Mouse (Mus musculus) adrenal gland, adult 2 months (tissue): ENCODE measurements around the gene Meis1. TPM values are rescaled to one million over a fixed set of nuclear protein-coding genes. Genes with fewer than 3 reads are reported as not detected.

Experiments
- DNase-seq: peaks from one replicate; pipeline ENCODE4 v3.0.0; 2021
- polyA plus RNA-seq: library from polyadenylated mRNA; depleted of rRNA; stranded (reverse); fragments of >200 nt; gene quantifications from 2 replicates; pipeline ENCODE4 v1.2.3, GENCODE M21; 2012
- total RNA-seq, 2 experiments: library from RNA; stranded (reverse); gene quantifications; 2 replicates each; pipeline ENCODE4 v1.2.3; 2021

Meis1 gene
- total and polyA plus RNA-seq, 3 experiments: 27.5 to 50.7 (median 45.9) TPM

DNA sequence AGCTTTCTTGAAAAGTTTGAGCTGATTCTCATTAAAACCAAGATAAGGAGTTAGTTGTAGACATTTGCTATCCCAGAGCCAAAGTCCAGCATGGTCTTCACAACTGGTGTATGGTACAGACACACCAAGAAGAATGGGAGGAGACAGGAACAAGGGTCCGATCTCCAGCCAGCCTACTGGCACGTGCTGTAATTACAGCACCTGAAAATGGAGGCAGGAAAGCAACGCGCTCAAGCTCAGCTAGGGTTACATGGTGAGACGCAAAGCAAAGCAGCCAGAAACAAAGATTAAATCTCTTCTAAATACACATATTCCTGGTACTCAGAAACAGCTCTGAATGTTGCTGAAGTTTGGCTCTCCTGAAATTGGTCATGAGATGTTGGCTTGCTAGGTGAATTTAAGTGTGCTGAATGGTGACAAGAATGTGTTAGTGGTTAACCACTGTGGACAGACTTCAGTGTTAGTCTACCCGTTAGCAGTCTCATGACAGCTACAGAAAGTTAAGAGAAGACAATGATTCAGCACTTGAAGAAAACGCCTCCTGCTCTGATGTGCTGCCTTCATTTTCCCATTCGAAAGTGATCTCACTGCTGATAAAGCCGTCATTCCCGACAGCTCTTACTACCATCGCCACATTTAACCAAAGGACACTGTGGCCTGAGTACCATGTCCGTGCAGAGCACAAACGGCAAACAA, 70.0 kb downstream of the Meis1 start:
- DNase-seq: no peak

DNA sequence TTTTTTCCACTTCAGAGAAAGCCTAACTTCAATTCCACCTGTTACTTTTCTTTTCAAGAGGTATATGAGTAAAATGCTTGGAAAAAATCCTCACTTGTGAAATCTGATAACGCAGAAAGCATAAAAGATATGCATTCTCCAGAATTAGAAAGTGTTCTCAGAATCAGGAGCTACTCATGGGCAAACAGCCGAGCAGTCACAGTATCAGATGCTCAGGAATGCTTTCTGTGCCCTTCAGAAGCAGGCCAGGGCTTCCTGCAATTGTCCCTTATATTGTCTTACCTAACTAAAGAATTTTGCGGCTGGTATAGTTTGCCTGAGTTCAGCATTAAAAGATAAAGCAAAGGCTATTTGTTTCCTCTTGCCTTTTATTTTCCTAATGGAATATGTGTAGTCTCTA, 71.4 kb downstream of the Meis1 start:
- DNase-seq: no peak

DNA sequence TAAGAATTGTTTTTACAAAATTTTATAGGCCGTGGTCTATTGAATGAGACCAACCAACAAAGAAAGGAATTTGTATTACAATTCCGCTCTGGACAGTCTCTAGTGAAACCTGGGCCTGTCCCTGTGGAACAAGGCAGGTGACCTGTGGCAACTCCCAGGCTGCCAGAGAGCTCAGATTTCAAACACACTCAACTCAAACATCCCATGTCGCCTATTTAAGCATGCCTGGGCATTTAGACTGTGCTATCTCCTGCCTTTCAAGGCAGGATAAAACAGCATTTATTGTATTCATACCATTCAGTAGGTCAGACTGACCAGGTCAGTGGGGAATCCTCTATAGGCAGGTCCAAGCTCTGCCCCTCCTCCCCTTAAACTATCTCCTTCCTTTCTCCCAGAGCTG, 73.0 kb downstream of the Meis1 start:
- DNase-seq: no peak

DNA sequence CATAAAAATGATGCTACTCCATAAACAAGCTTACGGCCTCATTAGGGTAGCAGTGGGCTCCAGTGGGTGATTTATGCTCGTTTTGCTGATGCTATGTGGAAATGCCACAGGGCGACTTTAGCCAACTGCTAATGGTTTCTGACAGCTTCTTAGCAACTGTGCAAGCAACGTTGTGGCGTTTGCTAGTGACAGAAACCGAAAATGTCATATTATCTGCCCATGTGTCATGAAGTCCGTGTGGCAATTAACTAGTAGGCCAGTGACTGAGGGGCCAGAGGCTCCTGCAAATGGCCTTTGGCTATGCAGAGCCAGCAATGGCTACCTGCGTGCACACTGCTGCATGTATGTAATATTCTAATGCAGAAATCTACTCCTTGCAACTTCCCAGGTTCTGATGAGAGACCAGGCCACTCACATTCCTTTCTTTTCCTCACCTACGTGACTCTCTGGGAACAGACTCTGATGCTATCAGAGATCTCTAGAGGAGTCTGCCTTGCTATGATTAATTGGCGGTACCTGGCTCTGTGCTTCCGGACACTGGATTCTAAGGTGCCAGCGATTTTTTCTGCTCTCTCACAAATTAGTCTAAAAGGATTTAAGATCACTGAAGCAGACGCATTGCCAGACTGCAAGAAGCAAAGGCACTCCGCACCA, 73.7 kb downstream of the Meis1 start:
- no peak for DNase-seq

DNA sequence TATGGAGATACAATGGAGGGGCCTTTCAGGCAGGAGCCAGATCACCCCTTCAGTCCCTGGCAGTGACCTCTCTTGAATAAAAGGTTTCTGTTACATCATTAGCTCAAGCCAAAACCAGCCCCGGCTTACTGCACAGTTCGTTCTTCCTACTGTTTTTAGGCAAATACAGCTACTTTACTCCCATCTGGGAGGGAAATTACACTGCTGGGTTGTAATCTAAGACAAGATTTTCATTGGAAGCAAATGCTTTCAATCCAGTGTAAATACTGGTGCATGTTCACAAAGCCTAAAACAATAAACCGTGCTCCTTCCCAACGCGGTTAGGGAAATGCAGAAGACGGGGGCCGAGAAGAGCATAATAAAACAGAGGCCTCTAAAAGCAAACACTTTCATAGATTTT, 74.6 kb downstream of the Meis1 start:
- no peak for DNase-seq

DNA sequence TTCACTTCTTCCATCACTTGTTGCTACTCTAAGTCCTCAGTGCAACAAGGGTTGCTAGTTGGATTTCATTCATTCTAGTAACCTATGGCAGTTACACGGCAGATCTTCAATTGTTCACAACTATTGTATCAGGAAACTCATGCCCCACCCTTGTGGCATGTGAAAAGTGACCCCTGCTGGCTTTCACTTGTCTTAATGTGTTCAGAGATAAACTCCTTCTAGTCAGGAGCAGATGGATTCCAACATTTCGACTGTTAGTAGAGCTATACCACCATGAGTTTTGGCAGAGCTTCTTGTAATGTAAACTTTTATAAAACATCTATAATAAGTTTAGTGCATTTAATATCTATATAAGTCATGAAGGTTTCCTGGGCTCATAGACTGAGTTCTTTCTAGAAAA, 75.8 kb downstream of the Meis1 start:
- no peak for DNase-seq

DNA sequence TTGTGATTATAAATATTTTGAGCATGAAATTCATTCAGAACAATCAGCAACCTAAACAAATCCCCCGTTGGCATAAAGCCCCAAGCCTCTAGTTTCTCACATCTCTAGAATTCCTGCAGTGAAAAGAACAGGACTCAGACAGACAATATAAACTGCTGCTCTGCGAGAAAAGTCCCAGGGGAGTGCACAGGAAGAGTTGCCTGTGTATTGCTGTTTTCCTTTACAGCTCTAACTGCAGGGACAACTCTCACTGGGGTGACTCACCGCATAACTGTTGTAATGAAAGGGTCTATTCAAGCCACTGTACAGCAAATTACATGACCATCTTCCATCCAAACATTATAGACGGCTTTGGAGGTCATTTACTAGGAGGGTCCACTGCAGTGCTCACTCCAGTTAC, 77.9 kb downstream of the Meis1 start:
- no peak for DNase-seq

DNA sequence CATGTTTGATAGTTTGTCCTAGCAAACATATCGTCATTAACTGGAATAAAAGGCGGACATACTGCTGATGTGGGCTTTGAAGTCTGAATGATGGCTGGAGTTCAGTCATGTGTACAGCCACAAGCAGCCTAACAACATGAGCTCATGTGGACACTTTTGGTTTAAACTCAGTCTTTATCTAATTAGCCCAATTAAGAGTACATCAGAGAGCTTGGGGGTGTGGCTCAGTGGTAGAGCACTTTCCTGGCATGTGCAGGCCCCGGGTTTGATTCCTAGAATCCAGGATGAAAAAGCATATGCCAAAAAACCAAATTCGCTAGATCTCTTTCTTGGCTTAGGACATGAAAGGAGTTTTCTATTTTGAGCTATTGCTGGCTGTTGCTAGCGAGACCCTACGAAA, 83.9 kb downstream of the Meis1 start:
- DNase-seq: no peak

DNA sequence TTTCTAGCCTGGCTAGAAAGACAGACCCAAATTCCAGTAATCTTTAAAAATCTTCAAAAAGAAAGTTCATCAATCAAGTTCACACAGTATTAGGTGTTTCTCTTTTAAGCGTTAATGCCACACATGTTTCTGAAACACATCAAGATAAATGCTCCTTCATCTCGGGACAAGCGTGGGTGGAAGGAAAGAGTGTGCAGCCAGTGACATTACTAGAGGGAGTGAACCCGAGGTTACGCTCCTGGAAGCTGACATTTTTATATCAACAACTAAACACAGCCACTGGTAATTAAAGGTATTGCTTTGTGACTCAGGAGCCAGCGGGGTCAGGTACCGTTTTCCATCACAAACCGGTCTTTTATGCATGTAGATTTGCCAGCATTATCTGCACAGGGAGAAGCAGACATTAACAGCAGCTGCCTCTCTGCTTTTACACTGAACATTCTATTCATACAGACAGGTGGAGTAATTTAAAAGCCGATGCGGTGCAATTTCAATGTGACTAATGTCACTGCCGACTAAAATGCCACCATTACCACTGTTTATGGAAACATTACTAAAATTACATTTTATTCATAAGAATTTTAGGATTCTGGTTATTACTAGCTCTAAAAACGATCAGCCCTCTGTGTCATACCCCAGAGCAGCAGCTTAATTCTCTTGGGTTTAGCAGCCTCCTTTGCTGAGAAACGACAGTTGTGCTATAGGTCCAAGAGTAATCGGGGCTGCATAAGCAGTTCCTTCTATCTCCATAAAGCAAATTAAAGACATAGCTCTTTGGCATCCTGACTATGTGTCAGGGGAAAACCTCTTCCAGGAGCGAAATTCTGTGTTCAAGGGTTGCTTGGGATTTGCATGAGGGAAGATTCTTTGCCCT, 87.5 kb downstream of the Meis1 start:
- peak; percentile 33 for DNase-seq

DNA sequence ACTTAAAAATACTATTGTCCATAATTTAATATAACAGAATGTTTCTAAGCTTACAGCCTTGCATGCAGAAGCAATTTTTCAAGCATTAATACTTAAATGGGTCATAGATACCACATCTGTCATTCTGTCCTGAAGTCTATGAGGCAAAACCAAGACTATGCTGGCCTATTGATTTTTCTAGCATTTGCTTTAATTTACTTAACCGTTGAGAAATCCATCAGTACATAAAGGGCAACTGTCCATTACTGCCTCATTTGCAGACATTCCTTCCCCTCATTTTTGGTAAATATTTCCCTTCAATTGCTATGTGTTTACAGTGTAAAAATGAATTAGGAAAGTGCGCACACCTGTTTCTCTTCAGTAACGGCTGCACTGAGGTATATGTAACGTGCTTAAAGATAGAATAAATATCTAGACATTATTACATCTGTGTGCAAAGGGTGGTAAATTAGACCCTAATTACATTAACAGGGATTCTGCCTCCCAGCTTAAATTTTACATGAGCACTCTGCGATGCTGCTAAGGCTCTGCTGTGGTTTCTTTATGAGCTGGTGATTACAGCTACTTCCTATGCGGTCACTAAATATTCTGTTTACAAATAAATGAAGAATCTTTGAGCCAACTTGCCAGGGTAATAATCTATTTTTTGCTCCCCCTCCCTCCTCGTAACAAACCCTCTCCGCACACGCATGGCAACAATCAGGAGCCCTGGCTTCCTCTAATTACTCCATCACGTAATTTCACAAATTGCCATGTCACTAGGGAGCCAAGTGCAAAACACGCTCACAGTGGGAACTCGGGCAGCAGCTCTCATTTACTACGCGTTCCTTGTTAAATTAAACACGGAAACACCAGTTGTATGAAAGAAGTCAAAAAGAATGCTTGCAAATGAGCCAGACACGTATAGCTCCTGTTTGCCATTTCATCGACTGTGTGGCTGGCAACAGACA, 88.7 kb downstream of the Meis1 start:
- DNase-seq: no peak

DNA sequence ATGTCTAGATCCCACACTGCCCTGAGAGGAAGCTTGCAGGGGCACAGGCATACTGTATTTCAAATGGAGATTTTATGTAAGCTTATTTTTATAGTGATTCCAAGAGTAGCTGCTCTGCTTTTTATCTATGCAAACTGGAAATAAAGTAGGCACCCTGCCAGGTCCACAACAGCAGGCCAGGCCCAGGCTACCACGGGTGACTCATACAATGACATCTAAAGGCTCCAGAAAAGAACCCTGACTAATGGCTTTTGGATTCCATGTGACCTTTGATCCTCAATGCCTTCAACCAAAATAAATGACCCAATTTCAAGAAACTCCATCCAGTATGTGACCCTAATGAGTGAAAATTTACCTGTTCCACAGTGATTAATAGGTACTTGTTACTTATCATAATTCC, 91.4 kb downstream of the Meis1 start:
- DNase-seq: peak; percentile 89

DNA sequence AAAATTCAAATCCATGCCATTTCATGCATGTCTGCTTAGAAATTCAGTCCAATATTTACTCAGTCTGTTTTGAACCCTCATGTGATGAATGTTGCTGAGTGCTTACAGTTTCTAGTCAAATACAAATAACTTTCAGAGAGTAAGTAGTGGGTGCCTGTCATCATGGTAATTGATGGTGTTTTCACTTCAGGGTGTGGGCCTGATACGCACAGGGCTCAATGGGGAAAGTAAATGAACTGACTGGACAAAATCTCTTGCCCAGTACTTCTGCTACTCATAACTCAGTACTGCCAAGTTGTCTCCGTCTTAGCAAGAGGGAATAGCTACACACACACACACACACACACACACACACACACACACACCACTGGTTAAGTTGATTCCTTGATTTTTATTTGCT, 92.0 kb downstream of the Meis1 start:
- DNase-seq: no peak

DNA sequence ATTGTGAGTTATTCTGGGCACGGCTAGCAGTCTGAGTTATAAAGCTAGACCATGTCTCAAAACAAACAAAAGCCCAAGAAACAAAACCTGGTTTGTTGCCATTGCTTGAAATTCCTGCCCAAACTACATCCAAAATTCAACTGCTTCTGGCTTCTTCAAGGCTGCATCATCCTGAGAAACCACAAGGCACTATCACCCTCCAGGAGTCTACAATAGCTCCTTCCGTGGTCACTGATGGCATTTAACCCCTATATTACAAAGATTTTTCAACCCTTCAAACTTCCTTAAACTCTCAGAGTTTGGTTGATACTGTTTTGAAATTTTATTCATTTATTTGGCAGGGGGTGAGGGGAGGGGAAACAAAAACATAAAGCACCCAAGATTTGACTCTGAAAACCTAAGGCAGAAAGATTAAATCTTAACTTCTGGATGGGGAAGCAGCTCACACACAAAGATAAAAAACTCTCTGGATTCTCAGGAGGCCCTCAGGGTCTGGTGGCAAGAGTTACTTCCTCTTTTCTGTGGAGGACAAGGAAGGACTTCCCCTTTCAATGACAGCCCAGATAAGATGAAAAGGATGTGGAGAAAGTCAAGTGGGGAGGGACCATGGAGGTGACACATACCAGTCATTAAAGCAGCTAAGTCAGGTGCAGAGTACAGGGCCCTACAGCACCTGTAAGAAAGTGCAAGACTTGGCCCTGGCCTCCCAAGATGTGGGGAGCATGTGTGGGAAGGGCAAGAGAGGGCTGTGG, 94.0 kb downstream of the Meis1 start:
- DNase-seq: no peak

DNA sequence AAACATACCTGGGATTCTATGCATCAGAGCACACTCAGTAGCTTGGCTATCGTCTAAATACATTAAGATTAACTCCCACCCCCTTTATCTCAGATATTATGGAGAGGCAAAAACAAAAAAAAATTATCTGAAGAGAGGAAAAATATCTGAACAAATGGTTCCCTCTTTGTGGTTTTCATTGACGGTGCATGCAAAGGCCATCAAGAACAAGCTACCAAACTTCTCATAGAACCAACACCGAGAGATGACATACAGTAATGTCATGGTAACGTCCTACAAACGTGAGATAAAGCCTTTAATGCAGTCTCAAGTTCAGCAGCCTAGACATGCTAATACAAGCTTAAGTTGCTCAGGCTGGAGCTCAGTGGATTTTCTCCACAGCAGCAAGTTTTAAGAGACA, 95.5 kb downstream of the Meis1 start:
- no peak for DNase-seq

DNA sequence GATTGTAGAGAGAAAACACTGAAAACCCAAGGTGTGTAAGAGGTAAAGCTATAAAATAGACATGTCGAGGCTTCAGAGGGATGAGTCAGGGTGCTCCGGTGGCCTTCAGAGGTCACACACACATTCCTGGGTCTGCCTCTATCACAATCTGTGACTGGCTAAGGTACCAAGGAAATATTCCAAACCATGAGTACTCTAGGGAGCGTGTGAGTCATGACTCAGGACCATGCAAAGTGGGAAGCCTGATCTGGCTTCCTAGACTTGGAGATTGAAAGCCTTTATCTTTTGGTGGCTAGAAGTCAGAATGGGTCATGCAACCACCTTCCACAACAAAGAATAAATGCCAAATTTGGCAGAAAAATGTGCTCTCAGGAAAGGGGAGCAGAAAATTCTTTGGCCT, 98.1 kb downstream of the Meis1 start:
- peak; percentile 48 for DNase-seq

DNA sequence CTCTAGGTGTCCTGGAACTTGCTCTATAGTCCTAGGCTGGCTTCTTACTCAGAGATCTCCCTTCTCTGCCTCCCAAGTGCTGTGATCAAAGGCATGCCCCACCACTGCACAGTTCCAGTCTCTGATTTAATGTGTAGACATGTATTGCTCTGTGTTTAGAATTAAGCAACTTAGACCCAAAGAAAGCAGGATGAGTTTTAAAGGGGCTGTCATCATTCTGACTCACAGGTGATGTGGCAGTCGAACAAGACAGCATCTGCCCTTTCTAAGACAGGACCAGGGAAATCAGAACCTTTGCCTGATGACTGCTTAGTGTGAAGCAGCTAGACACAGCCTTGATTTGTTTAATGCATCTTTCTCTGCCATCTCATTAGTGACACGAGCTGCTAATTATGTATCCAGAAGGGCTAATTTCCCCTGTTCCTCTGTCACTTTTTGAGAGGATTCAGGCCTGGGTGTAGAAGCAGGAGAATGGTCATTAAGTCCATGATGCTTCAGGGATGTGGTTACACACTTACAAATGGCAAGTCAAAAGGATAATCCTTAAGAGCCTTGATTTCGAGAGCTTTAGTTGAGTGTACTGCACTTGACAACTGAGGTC, 99.5 kb downstream of the Meis1 start:
- DNase-seq: no peak

DNA sequence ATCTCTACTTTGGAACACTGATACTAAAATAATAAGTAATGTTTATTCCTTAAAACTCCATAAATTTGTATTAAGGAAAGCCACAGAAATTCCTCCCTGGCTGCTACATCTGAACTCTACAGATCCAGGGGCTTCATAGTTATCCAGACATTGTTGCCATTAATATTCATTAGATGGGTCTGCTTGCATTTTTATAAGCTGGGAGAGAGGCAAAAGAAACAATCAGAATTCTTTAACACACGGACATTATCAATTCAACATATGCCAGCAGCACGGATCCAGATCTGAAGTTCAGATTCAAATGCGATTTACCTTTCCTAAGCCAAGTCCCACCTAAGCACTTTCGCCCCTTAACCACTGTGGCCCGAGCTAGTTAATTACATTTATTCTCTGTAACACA, 100.9 kb downstream of the Meis1 start:
- DNase-seq: no peak

DNA sequence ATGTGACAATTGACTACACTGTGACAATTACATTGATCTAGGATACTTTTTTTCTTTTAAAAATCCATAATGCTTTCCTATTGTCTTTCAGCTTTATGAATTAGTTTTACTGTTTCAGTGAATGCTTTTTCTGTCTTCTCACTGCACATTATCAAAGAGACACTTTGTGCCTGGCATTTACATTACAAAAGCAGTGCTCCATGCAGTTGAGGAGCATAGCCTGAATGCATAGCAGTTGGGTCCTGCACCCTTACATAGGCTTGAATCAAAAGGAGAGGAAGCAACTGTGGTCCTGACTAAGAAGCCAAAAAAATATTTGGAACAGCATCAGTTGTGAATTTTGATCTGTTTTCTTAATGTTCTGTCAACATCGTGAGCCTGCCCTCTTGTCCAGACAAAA, 105.5 kb downstream of the Meis1 start:
- DNase-seq: no peak

DNA sequence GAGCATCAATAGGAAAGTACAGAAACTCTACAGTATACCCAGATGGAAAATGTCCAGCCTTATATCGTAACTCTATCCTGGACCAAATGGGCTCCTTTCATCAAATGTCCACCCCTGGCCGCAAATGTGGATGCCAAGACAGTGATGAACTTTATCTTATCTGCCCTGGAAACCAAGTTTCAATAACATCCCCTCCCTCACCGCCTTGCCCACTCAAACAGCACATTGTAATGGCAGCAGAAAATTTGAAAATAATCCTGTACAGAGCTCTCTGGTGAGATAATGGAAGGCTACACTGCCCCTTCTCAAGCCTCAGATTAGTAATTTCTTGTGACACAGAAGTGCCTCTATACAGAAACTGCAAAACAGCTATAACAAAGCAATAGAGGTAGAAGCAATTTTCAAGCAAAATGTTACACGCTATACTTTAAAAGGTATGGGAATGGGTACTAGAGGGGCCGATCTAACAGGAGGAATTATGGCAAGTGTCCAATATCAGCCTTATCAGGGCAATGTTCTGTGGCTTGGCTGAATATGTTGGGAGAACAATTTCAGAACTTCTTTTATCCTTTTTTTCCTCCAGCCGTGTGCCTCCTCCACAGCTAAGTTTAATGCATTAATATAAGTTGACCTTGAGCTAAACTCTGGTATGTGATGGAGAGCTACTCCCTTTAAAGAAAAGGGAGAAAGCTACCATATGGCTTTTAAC, 106.3 kb downstream of the Meis1 start:
- DNase-seq: no peak

DNA sequence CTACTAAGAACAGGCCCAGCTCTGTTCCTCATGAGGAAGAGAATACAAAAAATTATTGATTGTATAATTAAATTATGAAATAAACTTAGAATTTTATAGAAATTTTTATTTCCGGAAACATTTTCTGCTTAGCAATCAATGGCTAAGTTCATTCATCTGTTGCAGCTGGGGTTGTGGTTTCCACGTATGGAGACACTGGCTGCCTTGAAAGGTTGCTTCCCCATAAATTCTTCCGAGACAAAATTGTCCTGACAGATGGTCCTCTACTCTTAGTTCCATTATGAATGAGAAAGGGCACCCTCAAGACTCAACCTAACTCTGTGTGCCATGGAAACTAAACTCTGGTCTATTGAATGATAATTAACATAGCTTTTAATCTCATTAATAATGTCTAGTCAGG, 111.9 kb downstream of the Meis1 start:
- no peak for DNase-seq
